Mouse (Mus musculus) embryonic facial prominence, embryonic 10.5 days (tissue): ENCODE results near the gene Cit. TPM values are rescaled to one million over a fixed set of nuclear protein-coding genes. Genes with fewer than 3 reads are reported as not detected.
A peak's percentile ranks its signal among the peaks of the same experiment; 100 is the strongest.

Source experiments
- DNase-seq: peaks from one replicate; pipeline ENCODE4 v3.0.0-alpha.2; 2017; ENCODE audit warnings: low spot score
- H3K27ac ChIP-seq: fragments of 300-500 bp; sonication (generic); replicated peaks from 2 replicates; pipeline ENCODE4 v1.5.1; 2016; ENCODE audit warnings: mild to moderate bottlenecking
- H3K27me3 ChIP-seq: fragments of 300-500 bp; sonication (generic); replicated peaks from 2 replicates; pipeline ENCODE4 v1.6.1; 2016; ENCODE audit warnings: low read depth, mild to moderate bottlenecking; ENCODE audit not compliant: poor library complexity, severe bottlenecking
- H3K36me3 ChIP-seq: fragments of 300-500 bp; sonication (generic); replicated peaks from 2 replicates; pipeline ENCODE4 v1.6.1; 2016; ENCODE audit warnings: mild to moderate bottlenecking, moderate library complexity
- H3K4me1 ChIP-seq: fragments of 300-500 bp; sonication (generic); 2 replicates; pipeline ENCODE4 v1.6.1; 2016
- H3K4me3 ChIP-seq: fragments of 300-500 bp; sonication (generic); 2 replicates; pipeline ENCODE4 v1.5.1; 2016; ENCODE audit warnings: mild to moderate bottlenecking, moderate library complexity
- H3K9me3 ChIP-seq: fragments of 300-500 bp; sonication (generic); 2 replicates; pipeline ENCODE4 v1.6.1; 2016; ENCODE audit warnings: mild to moderate bottlenecking
- WGBS: fragments of 180-500 bp; shearing (Covaris S2); methylation state at CpG from one replicate; pipeline ENCODE4 v1.1.7; 2016; 5-methylcytosine and 5-hydroxymethylcytosine counted together
- polyA plus RNA-seq: library from polyadenylated mRNA; unstranded; fragments of >200 nt; fragmentation: Nextera tagmentation; extraction: Ambion mirVana; gene quantifications from 2 replicates; pipeline ENCODE4 v1.2.1, GENCODE M21; 2016

The Cit gene
- polyA plus RNA-seq, 1 experiment from 2014 or later: 41.3 TPM

- no peak overlapping the region for H3K4me3 ChIP-seq
- H3K36me3 ChIP-seq: peaks cover 87% of the 10 kb centered on the region
- H3K27ac ChIP-seq: no peak overlapping the region
- H3K9me3 ChIP-seq: no peaks in the 10 kb centered on the region
- DNase-seq: no peak
- H3K27me3 ChIP-seq: no peaks in the 10 kb centered on the region
- 80% methylated on average over 9 of the region's 9 CpGs for whole genome bisulfite sequencing
- no peaks in the 10 kb centered on the region for H3K4me1 ChIP-seq
These were observed 52.0 kb downstream of the Cit start for GRCm38 (mm10) chr5:115897036-115897435.

GRCm38 (mm10) chr5:115907037-115908009 lies 62.2 kb downstream of the Cit start:
- Histone ChIP-seq H3K27ac (no peak overlapping the region), H3K27me3 (no peaks in the 10 kb centered on the region), H3K4me1 (peaks cover 40% of the 10 kb centered on the region), H3K4me3 (peak overlapping the region; percentile 56), H3K36me3 (peaks cover 37% of the 10 kb centered on the region), H3K9me3 (no peaks in the 10 kb centered on the region)
- peak; percentile 54 for DNase-seq
- 6% methylated on average over 38 of the region's 38 CpGs for WGBS

- Histone ChIP-seq H3K27ac (no peak overlapping the region), H3K9me3 (no peaks in the 10 kb centered on the region), H3K36me3 (peaks cover 38% of the 10 kb centered on the region), H3K4me1 (peaks cover 39% of the 10 kb centered on the region), H3K27me3 (no peaks in the 10 kb centered on the region), H3K4me3 (peak overlapping the region; percentile 36)
- DNase-seq: peak; percentile 49
- 18% methylated on average over 10 of the region's 10 CpGs for WGBS
These were observed 63.2 kb downstream of the Cit start for GRCm38 (mm10) chr5:115908251-115908650.

GRCm38 (mm10) chr5:115908699-115909098 lies 63.6 kb downstream of the Cit start:
- 59% methylated on average over 12 of the region's 12 CpGs for WGBS

GRCm38 (mm10) chr5:115909106-115909505 lies 64.0 kb downstream of the Cit start:
- DNase-seq: no peak
- WGBS: 81% methylated on average over 11 of the region's 11 CpGs
- H3K36me3 ChIP-seq: peaks cover 43% of the 10 kb centered on the region
- peaks cover 35% of the 10 kb centered on the region for H3K4me1 ChIP-seq
- H3K9me3 ChIP-seq: no peaks in the 10 kb centered on the region
- H3K27ac ChIP-seq: no peak overlapping the region
- H3K4me3 ChIP-seq: no peak overlapping the region
- no peaks in the 10 kb centered on the region for H3K27me3 ChIP-seq

More at GRCm38 (mm10) chr5:115908699-115909098, 63.6 kb downstream of the Cit start:
- no peak for DNase-seq
- H3K36me3 ChIP-seq: peaks cover 39% of the 10 kb centered on the region
- no peak overlapping the region for H3K27ac ChIP-seq
- peaks cover 35% of the 10 kb centered on the region for H3K4me1 ChIP-seq
- no peaks in the 10 kb centered on the region for H3K27me3 ChIP-seq
- no peaks in the 10 kb centered on the region for H3K9me3 ChIP-seq
- H3K4me3 ChIP-seq: peak overlapping the region; percentile 36; the same call in 1 of the 2 replicates

- H3K36me3 ChIP-seq: peaks cover 47% of the 10 kb centered on the region
- 76% methylated on average over 11 of the region's 11 CpGs for WGBS
- no peak for DNase-seq
- no peak overlapping the region for H3K27ac ChIP-seq
- H3K9me3 ChIP-seq: no peaks in the 10 kb centered on the region
- H3K4me3 ChIP-seq: no peak overlapping the region
- H3K4me1 ChIP-seq: peaks cover 35% of the 10 kb centered on the region
- no peaks in the 10 kb centered on the region for H3K27me3 ChIP-seq
These were observed 65.4 kb downstream of the Cit start for GRCm38 (mm10) chr5:115910491-115910890.

- H3K27me3 ChIP-seq: no peaks in the 10 kb centered on the region
- no peaks in the 10 kb centered on the region for H3K4me1 ChIP-seq
- WGBS: 91% methylated on average over 5 of the region's 5 CpGs
These were observed 70.4 kb downstream of the Cit start for GRCm38 (mm10) chr5:115915481-115915880.

GRCm38 (mm10) chr5:115917960-115918359 lies 72.9 kb downstream of the Cit start:
- WGBS: 93% methylated on average over 4 of the region's 4 CpGs

More at GRCm38 (mm10) chr5:115915481-115915880, 70.4 kb downstream of the Cit start:
- Histone ChIP-seq H3K27ac (no peak overlapping the region), H3K9me3 (no peaks in the 10 kb centered on the region), H3K36me3 (peaks cover 43% of the 10 kb centered on the region), H3K4me3 (no peak overlapping the region)
- DNase-seq: no peak

GRCm38 (mm10) chr5:115918597-115919351 lies 73.7 kb downstream of the Cit start:
- H3K9me3 ChIP-seq: no peaks in the 10 kb centered on the region
- no peaks in the 10 kb centered on the region for H3K27me3 ChIP-seq
- peaks cover 15% of the 10 kb centered on the region for H3K36me3 ChIP-seq
- no peak overlapping the region for H3K27ac ChIP-seq
- H3K4me1 ChIP-seq: peaks cover 12% of the 10 kb centered on the region
- no peak for DNase-seq
- 92% methylated on average over 23 of the region's 23 CpGs for WGBS
- no peak overlapping the region for H3K4me3 ChIP-seq

More at GRCm38 (mm10) chr5:115917960-115918359, 72.9 kb downstream of the Cit start:
- H3K27ac ChIP-seq: no peak overlapping the region
- H3K4me3 ChIP-seq: no peak overlapping the region
- H3K27me3 ChIP-seq: no peaks in the 10 kb centered on the region
- DNase-seq: no peak
- H3K9me3 ChIP-seq: no peaks in the 10 kb centered on the region
- peaks cover 12% of the 10 kb centered on the region for H3K4me1 ChIP-seq
- H3K36me3 ChIP-seq: peaks cover 23% of the 10 kb centered on the region

GRCm38 (mm10) chr5:115921990-115922389 lies 76.9 kb downstream of the Cit start:
- Histone ChIP-seq H3K4me3 (no peak overlapping the region), H3K4me1 (peaks cover 20% of the 10 kb centered on the region), H3K36me3 (peaks cover 19% of the 10 kb centered on the region), H3K27me3 (no peaks in the 10 kb centered on the region), H3K9me3 (no peaks in the 10 kb centered on the region), H3K27ac (no peak overlapping the region)
- 43% methylated on average over 9 of the region's 9 CpGs for WGBS
- DNase-seq: peak; percentile 16

GRCm38 (mm10) chr5:115924946-115925345 lies 79.9 kb downstream of the Cit start:
- Histone ChIP-seq H3K4me1 (peaks cover 20% of the 10 kb centered on the region), H3K27me3 (no peaks in the 10 kb centered on the region), H3K36me3 (peaks cover 48% of the 10 kb centered on the region), H3K4me3 (no peak overlapping the region), H3K9me3 (no peaks in the 10 kb centered on the region), H3K27ac (no peak overlapping the region)
- no peak for DNase-seq
- 84% methylated on average over 7 of the region's 7 CpGs for WGBS

- DNase-seq: peak; percentile 24
- Histone ChIP-seq H3K4me1 (peaks cover 8% of the 10 kb centered on the region; the same call in 1 of the 2 replicates), H3K27me3 (no peaks in the 10 kb centered on the region), H3K4me3 (no peak overlapping the region), H3K36me3 (peaks cover 86% of the 10 kb centered on the region), H3K27ac (no peak overlapping the region), H3K9me3 (no peaks in the 10 kb centered on the region)
- 85% methylated on average over 16 of the region's 16 CpGs for WGBS
These were observed 83.9 kb downstream of the Cit start for GRCm38 (mm10) chr5:115928786-115929507.
